Mouse (Mus musculus): ENCODE measurements around the gene Gm20388. TPM values are rescaled to one million over a fixed set of nuclear protein-coding genes. Genes with fewer than 3 reads are reported as not detected.

Gm20388 gene
- total RNA-seq, 1 experiment = 27.0 TPM

DNA sequence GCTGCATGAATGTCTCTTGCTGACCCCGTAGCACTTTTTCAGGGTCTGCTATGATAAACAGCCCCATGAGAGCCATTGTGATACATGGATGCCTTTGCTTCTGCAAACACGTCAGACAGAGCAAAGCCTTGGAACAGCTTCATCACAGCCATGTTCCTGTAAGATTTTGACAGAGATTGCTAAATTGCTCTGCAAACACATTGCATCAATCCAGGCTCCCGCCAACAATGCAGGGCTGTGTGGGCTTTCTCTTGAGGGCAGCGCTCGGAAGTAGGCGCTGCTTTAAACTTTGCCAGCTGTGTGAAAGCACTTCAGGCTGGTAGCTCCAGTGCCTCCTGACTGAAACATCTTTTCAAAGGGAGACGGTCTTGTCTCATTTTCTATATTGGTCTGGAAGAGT is 4289.8 kb downstream of the Gm20388 start:
- no peaks in the 10 kb centered on the region for H3K9me3 ChIP-seq (ENCODE audit: control insufficient read depth, insufficient read depth, low read depth, low read length)
- in situ Hi-C loops (cut with MboI; ENCODE audit: low sequenced_read_pairs in 2 of 2, unreplicated experiment in 2 of 2) = no loop called here
- DNase-seq (ENCODE audit: low read depth, low spot score) = no peak
- no peak for TF ChIP-seq HCFC1 (IDR thresholded peaks at IDR 0.05; ENCODE audit: borderline replicate concordance, insufficient read depth, low read length)
- TF ChIP-seq CHD2 (IDR thresholded peaks at IDR 0.05; ENCODE audit: low read depth, low read length) = no peak
- no peak for TF ChIP-seq ZNF384 (IDR thresholded peaks at IDR 0.05; ENCODE audit: low read depth, low read length)
- no peak for TF ChIP-seq MAFK (IDR thresholded peaks at IDR 0.05; ENCODE audit: insufficient read depth, low read depth, low read length)
- TF ChIP-seq ZC3H11A (IDR thresholded peaks at IDR 0.05; ENCODE audit: borderline replicate concordance, low read depth, low read length) = no peak
- H3K27ac ChIP-seq (ENCODE audit: insufficient read depth, low read depth, low read length, poor library complexity, severe bottlenecking) = no peak overlapping the region
- H3K36me3 ChIP-seq (ENCODE audit: control insufficient read depth, insufficient read depth, low read length, poor library complexity, severe bottlenecking) = no peaks in the 10 kb centered on the region
- H3K4me3 ChIP-seq (ENCODE audit: insufficient read depth in 1 of 2, low read depth in 1 of 2, low read length in 2 of 2, poor library complexity in 1 of 2, severe bottlenecking in 1 of 2) = no peak overlapping the region
- H3K4me1 ChIP-seq (ENCODE audit: control insufficient read depth in 2 of 2, insufficient read depth in 2 of 2, low read length in 2 of 2, poor library complexity in 1 of 2) = peaks cover 8 to 9% of the 10 kb centered on the region in 2 experiments; a peak in 2 of 4 replicates
- H3K9ac ChIP-seq (ENCODE audit: insufficient read depth, low read depth, low read length, poor library complexity, severe bottlenecking) = no peak overlapping the region

- no peak overlapping the region for H3K9ac ChIP-seq (ENCODE audit: insufficient read depth, low read depth, low read length, poor library complexity, severe bottlenecking)
- DNase-seq (ENCODE audit: low read depth, low spot score) = no peak
- H3K4me1 ChIP-seq (ENCODE audit: control insufficient read depth in 2 of 2, insufficient read depth in 2 of 2, low read length in 2 of 2, poor library complexity in 1 of 2) = peaks cover 8 to 9% of the 10 kb centered on the region in 2 experiments; a peak in 2 of 4 replicates
- H3K4me3 ChIP-seq (ENCODE audit: insufficient read depth in 1 of 2, low read depth in 1 of 2, low read length in 2 of 2, poor library complexity in 1 of 2, severe bottlenecking in 1 of 2) = no peak overlapping the region
- H3K9me3 ChIP-seq (ENCODE audit: control insufficient read depth, insufficient read depth, low read depth, low read length) = no peaks in the 10 kb centered on the region
- TF ChIP-seq MAFK (IDR thresholded peaks at IDR 0.05; ENCODE audit: insufficient read depth, low read depth, low read length) (no peak), ZC3H11A (IDR thresholded peaks at IDR 0.05; ENCODE audit: borderline replicate concordance, low read depth, low read length) (no peak), CHD2 (IDR thresholded peaks at IDR 0.05; ENCODE audit: low read depth, low read length) (no peak), HCFC1 (IDR thresholded peaks at IDR 0.05; ENCODE audit: borderline replicate concordance, insufficient read depth, low read length) (no peak), ZNF384 (IDR thresholded peaks at IDR 0.05; ENCODE audit: low read depth, low read length) (no peak)
- H3K27ac ChIP-seq (ENCODE audit: insufficient read depth, low read depth, low read length, poor library complexity, severe bottlenecking) = no peak overlapping the region
- in situ Hi-C loops (cut with MboI; ENCODE audit: low sequenced_read_pairs in 2 of 2, unreplicated experiment in 2 of 2) = no loop called here
- H3K36me3 ChIP-seq (ENCODE audit: control insufficient read depth, insufficient read depth, low read length, poor library complexity, severe bottlenecking) = no peaks in the 10 kb centered on the region
Observed at GRCm38 (mm10) chr8:124201706-124202105, 4291.1 kb downstream of the Gm20388 start.

DNA sequence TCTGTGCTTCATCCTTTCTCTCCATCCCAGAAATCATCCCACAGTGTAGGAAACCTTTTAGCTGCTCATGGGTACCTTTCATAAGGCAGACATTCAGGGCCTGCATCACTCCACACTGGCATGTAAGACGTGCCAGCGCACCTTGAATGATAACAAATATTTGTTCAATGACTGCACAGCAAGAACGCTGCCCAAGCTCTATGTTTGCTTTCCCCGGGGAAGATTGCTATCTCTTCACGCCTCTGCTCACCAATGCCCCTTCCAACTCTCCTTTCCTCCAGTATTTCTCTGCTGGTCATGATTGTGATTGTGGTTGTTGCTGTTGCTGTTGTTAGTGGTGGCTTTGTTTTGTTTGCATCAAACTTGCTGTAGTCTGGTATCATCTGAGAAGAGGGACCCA is 4292.3 kb downstream of the Gm20388 start:
- in situ Hi-C loops (cut with MboI; ENCODE audit: low sequenced_read_pairs in 2 of 2, unreplicated experiment in 2 of 2) = no loop called here
- H3K27ac ChIP-seq (ENCODE audit: insufficient read depth, low read depth, low read length, poor library complexity, severe bottlenecking) = no peak overlapping the region
- no peak overlapping the region for H3K4me3 ChIP-seq (ENCODE audit: insufficient read depth in 1 of 2, low read depth in 1 of 2, low read length in 2 of 2, poor library complexity in 1 of 2, severe bottlenecking in 1 of 2)
- peaks cover 4% of the 10 kb centered on the region in 2 experiments; a peak in 1 of 4 replicates for H3K4me1 ChIP-seq (ENCODE audit: control insufficient read depth in 2 of 2, insufficient read depth in 2 of 2, low read length in 2 of 2, poor library complexity in 1 of 2)
- TF ChIP-seq MAFK (IDR thresholded peaks at IDR 0.05; ENCODE audit: insufficient read depth, low read depth, low read length) (no peak), ZC3H11A (IDR thresholded peaks at IDR 0.05; ENCODE audit: borderline replicate concordance, low read depth, low read length) (no peak), HCFC1 (IDR thresholded peaks at IDR 0.05; ENCODE audit: borderline replicate concordance, insufficient read depth, low read length) (no peak), CHD2 (IDR thresholded peaks at IDR 0.05; ENCODE audit: low read depth, low read length) (no peak), ZNF384 (IDR thresholded peaks at IDR 0.05; ENCODE audit: low read depth, low read length) (no peak)
- H3K9ac ChIP-seq (ENCODE audit: insufficient read depth, low read depth, low read length, poor library complexity, severe bottlenecking) = no peak overlapping the region
- H3K36me3 ChIP-seq (ENCODE audit: control insufficient read depth, insufficient read depth, low read length, poor library complexity, severe bottlenecking) = no peaks in the 10 kb centered on the region
- no peaks in the 10 kb centered on the region for H3K9me3 ChIP-seq (ENCODE audit: control insufficient read depth, insufficient read depth, low read depth, low read length)
- DNase-seq (ENCODE audit: low read depth, low spot score) = no peak

GRCm38 (mm10) chr8:124204001-124204601 is 4293.5 kb downstream of the Gm20388 start:
- H3K9me3 ChIP-seq (ENCODE audit: control insufficient read depth, insufficient read depth, low read depth, low read length) = no peaks in the 10 kb centered on the region
- H3K27ac ChIP-seq (ENCODE audit: insufficient read depth, low read depth, low read length, poor library complexity, severe bottlenecking) = no peak overlapping the region
- H3K9ac ChIP-seq (ENCODE audit: insufficient read depth, low read depth, low read length, poor library complexity, severe bottlenecking) = no peak overlapping the region
- no peaks in the 10 kb centered on the region for H3K36me3 ChIP-seq (ENCODE audit: control insufficient read depth, insufficient read depth, low read length, poor library complexity, severe bottlenecking)
- in situ Hi-C loops (cut with MboI; ENCODE audit: low sequenced_read_pairs in 2 of 2, unreplicated experiment in 2 of 2) = no loop called here
- H3K4me3 ChIP-seq (ENCODE audit: insufficient read depth in 1 of 2, low read depth in 1 of 2, low read length in 2 of 2, poor library complexity in 1 of 2, severe bottlenecking in 1 of 2) = no peak overlapping the region
- no peak for DNase-seq (ENCODE audit: low read depth, low spot score)
- 0 out of 4 replicates have a peak, but pooled peaks cover 0 to 2% of the 10 kb centered on the region in 2 experiments for H3K4me1 ChIP-seq (ENCODE audit: control insufficient read depth in 2 of 2, insufficient read depth in 2 of 2, low read length in 2 of 2, poor library complexity in 1 of 2)
- TF ChIP-seq ZNF384 (IDR thresholded peaks at IDR 0.05; ENCODE audit: low read depth, low read length) = no peak
- no peak for TF ChIP-seq ZC3H11A (IDR thresholded peaks at IDR 0.05; ENCODE audit: borderline replicate concordance, low read depth, low read length)
- no peak for TF ChIP-seq HCFC1 (IDR thresholded peaks at IDR 0.05; ENCODE audit: borderline replicate concordance, insufficient read depth, low read length)
- TF ChIP-seq MAFK (IDR thresholded peaks at IDR 0.05; ENCODE audit: insufficient read depth, low read depth, low read length) = no peak
- no peak for TF ChIP-seq CHD2 (IDR thresholded peaks at IDR 0.05; ENCODE audit: low read depth, low read length)
